Mouse (Mus musculus): ENCODE data around the gene Rock2.

- TF ChIP-seq CTCF (conservative IDR thresholded peaks at IDR 0.05; ENCODE audit: insufficient read depth, insufficient read length, low read depth, low read length) (no peak), POLR2A (IDR thresholded peaks at IDR 0.05; ENCODE audit: low read depth, low read length) (no peak)
Observed at GRCm38 (mm10) chr12:16882442-16882841, 12.3 kb upstream of the Rock2 start.
